Mouse (Mus musculus): ENCODE measurements around the gene Pgf. TPM values are rescaled to one million over a fixed set of nuclear protein-coding genes. Genes with fewer than 3 reads are reported as not detected.

Pgf gene
- polyA plus RNA-seq, 1 experiment from 2014 or later: 19.2 TPM

DNA sequence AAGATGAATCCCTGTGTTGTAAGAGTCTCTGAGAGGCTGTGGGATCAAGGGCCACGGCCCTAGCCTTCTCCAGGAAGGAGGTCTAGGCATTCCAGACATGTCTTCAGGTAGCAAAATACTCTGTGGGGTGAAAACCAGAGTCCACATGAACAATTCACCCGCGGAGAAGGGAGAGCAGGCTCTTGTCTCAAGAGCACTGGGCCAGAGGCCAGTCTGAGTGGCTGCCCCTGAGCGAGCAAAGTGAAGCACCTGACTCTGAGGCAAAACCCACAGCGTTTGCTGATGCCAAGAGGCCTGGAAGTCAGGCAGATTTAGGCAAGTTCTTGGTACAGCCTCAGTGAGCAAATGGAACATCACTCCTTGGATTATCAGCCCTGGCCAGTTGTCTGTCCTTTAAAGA, 6.5 kb upstream of the Pgf start:
- WGBS: 48% methylated on average over 5 of the region's 5 CpGs
- H3K9me3 ChIP-seq (ENCODE audit: control insufficient read depth, low read length): no peaks in the 10 kb centered on the region
- no peaks in the 10 kb centered on the region for H3K36me3 ChIP-seq (ENCODE audit: control insufficient read depth, insufficient read depth, low read length)
- ATAC-seq (replicated peaks; ENCODE audit: low FRiP score, low TSS enrichment, low read depth) (no peak), DNase-seq (ENCODE audit: low spot score) (no peak)
- H3K4me1 ChIP-seq (replicated peaks; ENCODE audit: control insufficient read depth, insufficient read depth, low read length): peaks cover 26% of the 10 kb centered on the region
- no peak overlapping the region for H3K27ac ChIP-seq (ENCODE audit: low read depth)
- no peak overlapping the region for H3K4me3 ChIP-seq (ENCODE audit: low read depth, low read length)
- no peak overlapping the region for H3K9ac ChIP-seq (ENCODE audit: low read length)
- no peak overlapping the region for H3K4me2 ChIP-seq (ENCODE audit: low read length)
- H3K27me3 ChIP-seq (replicated peaks; ENCODE audit: control insufficient read depth, insufficient read depth, low read length): no peaks in the 10 kb centered on the region

GRCm38 (mm10) chr12:85182898-85183297, 5.3 kb upstream of the Pgf start:
- DNase-seq (ENCODE audit: low spot score) (no peak), ATAC-seq (replicated peaks; ENCODE audit: low FRiP score, low TSS enrichment, low read depth) (no peak)
- peaks cover 26% of the 10 kb centered on the region for H3K4me1 ChIP-seq (replicated peaks; ENCODE audit: control insufficient read depth, insufficient read depth, low read length)
- WGBS: 82% methylated on average over 5 of the region's 5 CpGs
- H3K9ac ChIP-seq (ENCODE audit: low read length): no peak overlapping the region
- no peak overlapping the region for H3K4me3 ChIP-seq (ENCODE audit: low read depth, low read length)
- no peak overlapping the region for H3K4me2 ChIP-seq (ENCODE audit: low read length)
- H3K9me3 ChIP-seq (ENCODE audit: control insufficient read depth, low read length): no peaks in the 10 kb centered on the region
- no peaks in the 10 kb centered on the region for H3K27me3 ChIP-seq (replicated peaks; ENCODE audit: control insufficient read depth, insufficient read depth, low read length)
- no peaks in the 10 kb centered on the region for H3K36me3 ChIP-seq (ENCODE audit: control insufficient read depth, insufficient read depth, low read length)
- H3K27ac ChIP-seq (ENCODE audit: low read depth): no peak overlapping the region

DNA sequence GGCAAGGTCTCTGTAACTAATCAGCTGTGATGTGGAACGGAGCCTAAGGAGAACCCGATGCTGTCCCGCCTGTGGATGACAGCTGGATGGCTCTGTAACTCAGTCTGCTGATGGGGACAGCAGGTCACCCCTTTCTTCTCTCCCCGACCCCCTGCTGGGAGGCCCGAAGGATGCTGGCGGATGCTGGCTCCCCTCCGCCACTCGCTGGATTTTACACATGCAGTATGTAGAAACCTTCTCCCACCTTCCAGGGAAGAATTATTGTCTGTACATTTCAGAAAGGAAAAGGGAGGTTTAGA, 4.7 kb upstream of the Pgf start:
- Histone ChIP-seq H3K27ac (ENCODE audit: low read depth) (no peak overlapping the region), H3K9me3 (ENCODE audit: control insufficient read depth, low read length) (no peaks in the 10 kb centered on the region), H3K27me3 (replicated peaks; ENCODE audit: control insufficient read depth, insufficient read depth, low read length) (no peaks in the 10 kb centered on the region), H3K4me1 (replicated peaks; ENCODE audit: control insufficient read depth, insufficient read depth, low read length) (peaks cover 28% of the 10 kb centered on the region), H3K4me2 (ENCODE audit: low read length) (0 out of 2 replicates have a peak overlapping the region, but pooled peaks have one; percentile 16), H3K4me3 (ENCODE audit: low read depth, low read length) (no peak overlapping the region), H3K36me3 (ENCODE audit: control insufficient read depth, insufficient read depth, low read length) (no peaks in the 10 kb centered on the region), H3K9ac (ENCODE audit: low read length) (no peak overlapping the region)
- ATAC-seq (replicated peaks; ENCODE audit: low FRiP score, low TSS enrichment, low read depth) (no peak), DNase-seq (ENCODE audit: low spot score) (no peak)
- 26% methylated on average over 8 of the region's 8 CpGs for WGBS

- Histone ChIP-seq H3K27ac (ENCODE audit: low read depth) (no peak overlapping the region), H3K9ac (ENCODE audit: low read length) (no peak overlapping the region), H3K9me3 (ENCODE audit: control insufficient read depth, low read length) (no peaks in the 10 kb centered on the region), H3K27me3 (replicated peaks; ENCODE audit: control insufficient read depth, insufficient read depth, low read length) (no peaks in the 10 kb centered on the region), H3K4me2 (ENCODE audit: low read length) (0 out of 2 replicates have a peak overlapping the region, but pooled peaks have one; percentile 16), H3K36me3 (ENCODE audit: control insufficient read depth, insufficient read depth, low read length) (no peaks in the 10 kb centered on the region), H3K4me3 (ENCODE audit: low read depth, low read length) (no peak overlapping the region), H3K4me1 (replicated peaks; ENCODE audit: control insufficient read depth, insufficient read depth, low read length) (peaks cover 33% of the 10 kb centered on the region)
- DNase-seq (ENCODE audit: low spot score): no peak
- WGBS: 24% methylated on average over 14 of the region's 17 CpGs
- ATAC-seq (replicated peaks; ENCODE audit: low FRiP score, low TSS enrichment, low read depth): peak; percentile 30; the same call in 1 of the 2 replicates
Measured at GRCm38 (mm10) chr12:85181475-85182344, 4.1 kb upstream of the Pgf start.

DNA sequence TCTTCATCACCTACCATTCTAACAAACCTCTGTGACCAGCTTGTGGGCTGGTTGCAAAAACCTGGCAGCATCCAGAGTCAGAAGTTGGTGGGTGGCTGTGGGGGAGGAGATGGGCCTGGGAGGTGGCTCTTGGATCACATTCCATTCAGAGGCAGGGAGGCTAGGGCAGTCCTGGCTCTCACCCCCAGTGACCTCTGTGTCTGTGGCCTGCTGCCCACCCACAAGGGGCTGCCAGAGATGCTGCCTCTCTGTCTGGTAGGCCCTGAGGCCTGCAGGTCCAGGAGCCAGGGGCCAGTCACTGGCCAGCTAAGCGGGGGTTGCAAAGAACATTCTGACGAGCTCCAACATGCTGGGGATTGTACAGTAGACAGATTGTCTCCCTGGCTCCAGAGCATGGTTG, 704 bp upstream of the Pgf start:
- no peak overlapping the region for H3K4me3 ChIP-seq (ENCODE audit: low read depth, low read length)
- H3K4me2 ChIP-seq (ENCODE audit: low read length): no peak overlapping the region
- DNase-seq (ENCODE audit: low spot score) (no peak), ATAC-seq (replicated peaks; ENCODE audit: low FRiP score, low TSS enrichment, low read depth) (no peak)
- no peak overlapping the region for H3K9ac ChIP-seq (ENCODE audit: low read length)
- 80% methylated on average over 2 of the region's 2 CpGs for WGBS
- no peaks in the 10 kb centered on the region for H3K27me3 ChIP-seq (replicated peaks; ENCODE audit: control insufficient read depth, insufficient read depth, low read length)
- no peaks in the 10 kb centered on the region for H3K9me3 ChIP-seq (ENCODE audit: control insufficient read depth, low read length)
- H3K36me3 ChIP-seq (ENCODE audit: control insufficient read depth, insufficient read depth, low read length): no peaks in the 10 kb centered on the region
- peaks cover 40% of the 10 kb centered on the region for H3K4me1 ChIP-seq (replicated peaks; ENCODE audit: control insufficient read depth, insufficient read depth, low read length)
- H3K27ac ChIP-seq (ENCODE audit: low read depth): no peak overlapping the region

GRCm38 (mm10) chr12:85176846-85177523, 605 bp downstream of the Pgf start:
- Histone ChIP-seq H3K27me3 (replicated peaks; ENCODE audit: control insufficient read depth, insufficient read depth, low read length) (no peaks in the 10 kb centered on the region), H3K4me1 (replicated peaks; ENCODE audit: control insufficient read depth, insufficient read depth, low read length) (peaks cover 35% of the 10 kb centered on the region), H3K36me3 (ENCODE audit: control insufficient read depth, insufficient read depth, low read length) (peaks cover 6% of the 10 kb centered on the region; the same call in 1 of the 2 replicates), H3K4me2 (ENCODE audit: low read length) (peak overlapping the region; percentile 68), H3K9ac (ENCODE audit: low read length) (peak overlapping the region; percentile 27), H3K9me3 (ENCODE audit: control insufficient read depth, low read length) (no peaks in the 10 kb centered on the region), H3K27ac (ENCODE audit: low read depth) (no peak overlapping the region), H3K4me3 (ENCODE audit: low read depth, low read length) (peak overlapping the region; percentile 41)
- WGBS: 2% methylated on average over 32 of the region's 32 CpGs
- DNase-seq (ENCODE audit: low spot score) (peak; percentile 76), ATAC-seq (replicated peaks; ENCODE audit: low FRiP score, low TSS enrichment, low read depth) (peak; percentile 61)

DNA sequence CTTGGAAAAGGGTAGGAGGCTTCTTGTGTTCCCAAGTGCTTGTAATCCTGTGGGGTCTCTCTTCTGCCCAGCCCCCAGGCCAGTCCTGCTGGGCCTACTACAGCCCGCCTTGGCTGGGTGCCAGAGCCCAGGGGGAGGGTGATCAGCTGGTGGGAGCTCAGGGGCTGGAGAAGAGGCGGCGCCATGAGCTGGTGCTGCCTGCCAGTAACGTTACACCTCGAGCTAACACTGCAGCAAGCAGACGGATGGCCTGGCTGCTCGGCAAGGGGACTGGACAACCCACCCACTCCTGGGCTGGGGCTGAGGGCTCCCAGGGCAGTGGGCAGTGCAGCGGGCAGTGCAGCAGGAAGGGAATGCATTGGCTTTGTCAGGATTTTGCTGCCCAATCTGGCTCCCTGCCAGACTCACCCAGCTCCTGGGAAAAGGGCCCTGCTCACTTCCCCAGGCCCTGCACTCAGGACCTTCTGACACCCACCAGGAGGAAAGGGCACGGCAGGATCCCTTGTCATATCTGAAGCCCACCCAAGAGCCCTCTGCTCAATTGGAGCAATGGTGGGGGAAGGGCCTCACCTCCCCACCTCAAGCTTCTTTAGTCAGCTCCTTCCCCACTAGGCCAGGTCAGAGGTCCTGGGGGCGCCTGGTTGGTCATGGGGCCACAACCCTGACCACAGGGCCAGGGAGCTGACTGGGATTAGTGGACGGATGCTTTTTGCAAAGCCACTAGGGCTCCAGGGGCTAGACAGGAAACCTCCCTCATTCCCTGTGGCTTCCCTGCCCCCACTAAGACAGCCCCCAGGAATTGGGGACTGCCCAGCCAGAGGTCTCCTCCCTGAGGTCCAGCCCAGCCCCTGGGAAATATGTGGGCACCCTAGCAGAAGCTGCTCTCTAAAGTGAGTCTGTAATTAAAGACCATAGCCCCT, 1.4 kb downstream of the Pgf start:
- ATAC-seq (replicated peaks; ENCODE audit: low FRiP score, low TSS enrichment, low read depth) (peak; percentile 33), DNase-seq (ENCODE audit: low spot score) (peak; percentile 87)
- Histone ChIP-seq H3K36me3 (ENCODE audit: control insufficient read depth, insufficient read depth, low read length) (peaks cover 6% of the 10 kb centered on the region; the same call in 1 of the 2 replicates), H3K27me3 (replicated peaks; ENCODE audit: control insufficient read depth, insufficient read depth, low read length) (no peaks in the 10 kb centered on the region), H3K9ac (ENCODE audit: low read length) (peak overlapping the region; percentile 27), H3K4me3 (ENCODE audit: low read depth, low read length) (peak overlapping the region; percentile 41), H3K9me3 (ENCODE audit: control insufficient read depth, low read length) (no peaks in the 10 kb centered on the region), H3K4me2 (ENCODE audit: low read length) (peak overlapping the region; percentile 68), H3K4me1 (replicated peaks; ENCODE audit: control insufficient read depth, insufficient read depth, low read length) (peaks cover 28% of the 10 kb centered on the region), H3K27ac (ENCODE audit: low read depth) (no peak overlapping the region)
- 19% methylated on average over 11 of the region's 11 CpGs for WGBS

- Histone ChIP-seq H3K27me3 (replicated peaks; ENCODE audit: control insufficient read depth, insufficient read depth, low read length) (no peaks in the 10 kb centered on the region), H3K9me3 (ENCODE audit: control insufficient read depth, low read length) (no peaks in the 10 kb centered on the region), H3K9ac (ENCODE audit: low read length) (peak overlapping the region; percentile 14), H3K36me3 (ENCODE audit: control insufficient read depth, insufficient read depth, low read length) (peaks cover 7% of the 10 kb centered on the region; the same call in 1 of the 2 replicates), H3K4me3 (ENCODE audit: low read depth, low read length) (peak overlapping the region; percentile 41), H3K27ac (ENCODE audit: low read depth) (peak overlapping the region; percentile 44; the same call in 1 of the 2 replicates), H3K4me2 (ENCODE audit: low read length) (peak overlapping the region; percentile 68), H3K4me1 (replicated peaks; ENCODE audit: control insufficient read depth, insufficient read depth, low read length) (peaks cover 27% of the 10 kb centered on the region)
- WGBS: 31% methylated on average over 16 of the region's 16 CpGs
- no peak for DNase-seq (ENCODE audit: low spot score)
- ATAC-seq (replicated peaks; ENCODE audit: low FRiP score, low TSS enrichment, low read depth): peak; percentile 13; the same call in 1 of the 2 replicates
Measured at GRCm38 (mm10) chr12:85175087-85175675, 2.4 kb downstream of the Pgf start.

Data from intestine, embryonic 14.5 days (tissue).